Mouse (Mus musculus) liver, adult 2 months (tissue): ENCODE data around the gene Cfap45. TPM values are rescaled to one million over a fixed set of nuclear protein-coding genes. Genes with fewer than 3 reads are reported as not detected.

Experiments
- DNase-seq: peaks from one replicate; pipeline ENCODE4 v3.0.0-alpha.2; 2011; ENCODE audit warnings: low read depth, low spot score; ENCODE audit errors: extremely low read depth
- H3K27ac ChIP-seq: fragments of 200-500 bp; replicated peaks from 2 replicates; pipeline ENCODE4 v1.5.1; 2012; ENCODE audit warnings: low read depth, mild to moderate bottlenecking, control low read depth, inconsistent platforms, low read length; ENCODE audit not compliant: insufficient read depth
- H3K27me3 ChIP-seq: fragments of 200-500 bp; 2 replicates; pipeline ENCODE4 v1.6.1; 2012; ENCODE audit warnings: mild to moderate bottlenecking, moderate library complexity, low read length, inconsistent platforms; ENCODE audit not compliant: control insufficient read depth, insufficient read depth
- H3K36me3 ChIP-seq: fragments of 200-500 bp; 2 replicates; pipeline ENCODE4 v1.6.1; 2012; ENCODE audit warnings: low read length, inconsistent platforms; ENCODE audit not compliant: control insufficient read depth, insufficient read depth
- H3K4me1 ChIP-seq: fragments of 200-500 bp; 2 replicates; pipeline ENCODE4 v1.6.1; 2011; ENCODE audit warnings: low read length; ENCODE audit not compliant: control insufficient read depth, insufficient read depth
- H3K4me3 ChIP-seq: fragments of 200-500 bp; 2 replicates; pipeline ENCODE4 v1.5.1; 2011; ENCODE audit warnings: low read depth, mild to moderate bottlenecking, control low read depth, low read length, moderate library complexity; ENCODE audit not compliant: insufficient read depth
- H3K79me2 ChIP-seq: fragments of 200-500 bp; 2 replicates; pipeline ENCODE4 v1.6.1; 2012; ENCODE audit warnings: inconsistent platforms, mild to moderate bottlenecking, low read length, moderate library complexity; ENCODE audit not compliant: control insufficient read depth, insufficient read depth
- H3K9ac ChIP-seq: fragments of 200-500 bp; 2 replicates; pipeline ENCODE4 v1.6.1; 2012; ENCODE audit warnings: low read depth, mild to moderate bottlenecking, control low read depth, inconsistent platforms, low read length
- CTCF ChIP-seq: fragments of 200-500 bp; IDR thresholded peaks from 2 replicates; pipeline ENCODE4 v1.5.1; 2011; ENCODE audit warnings: low read depth, low read length, control low read depth
- POLR2A ChIP-seq: fragments of 200-500 bp; IDR thresholded peaks from 2 replicates; pipeline ENCODE4 v1.6.1; 2011; ENCODE audit warnings: low read length, control low read depth; ENCODE audit not compliant: insufficient read depth; ENCODE audit errors: extremely low read depth
- WGBS: fragments of 180-500 bp; shearing (Covaris S2); methylation state at CpG from one replicate; pipeline ENCODE4 v1.1.7; 2018; 5-methylcytosine and 5-hydroxymethylcytosine counted together
- polyA plus RNA-seq: library from polyadenylated mRNA; depleted of rRNA; stranded (reverse); fragments of >200 nt; gene quantifications from 2 replicates; pipeline ENCODE4 v1.2.3, GENCODE M21; 2012
- total RNA-seq: library from RNA; depleted of rRNA; stranded (reverse); fragments of >200 nt; gene quantifications from 2 replicates; pipeline ENCODE4 v1.2.3, GENCODE M21; 2014

Gene Cfap45
- total and polyA plus RNA-seq, 2 experiments = 0.09 TPM; not detected in 1

- no peaks in the 10 kb centered on the region for H3K27me3 ChIP-seq
- 0 out of 2 replicates have a peak overlapping the region, but pooled peaks have one; percentile 19 for H3K9ac ChIP-seq
- 35% methylated on average over 13 of the region's 13 CpGs for WGBS
- DNase-seq = peak; percentile 34
- H3K27ac ChIP-seq = peak overlapping the region; percentile 77
- TF ChIP-seq POLR2A = no peak
- peak; percentile 20; the same call in 1 of the 2 replicates for TF ChIP-seq CTCF
- no peak overlapping the region for H3K4me3 ChIP-seq
- no peaks in the 10 kb centered on the region for H3K79me2 ChIP-seq
- no peaks in the 10 kb centered on the region for H3K36me3 ChIP-seq
- H3K4me1 ChIP-seq = peaks cover 20% of the 10 kb centered on the region
Measured at GRCm38 (mm10) chr1:172512962-172513361, 7.6 kb upstream of the Cfap45 start.

GRCm38 (mm10) chr1:172513525-172514212, 6.9 kb upstream of the Cfap45 start:
- Histone ChIP-seq H3K4me1 (peaks cover 20% of the 10 kb centered on the region), H3K79me2 (no peaks in the 10 kb centered on the region)

GRCm38 (mm10) chr1:172514213-172514529, 6.4 kb upstream of the Cfap45 start:
- no peaks in the 10 kb centered on the region for H3K79me2 ChIP-seq
- TF ChIP-seq CTCF (no peak), POLR2A (no peak)
- H3K27me3 ChIP-seq = no peaks in the 10 kb centered on the region
- WGBS = 49% methylated on average over 4 of the region's 4 CpGs
- H3K4me3 ChIP-seq = no peak overlapping the region
- H3K36me3 ChIP-seq = no peaks in the 10 kb centered on the region
- no peak for DNase-seq
- peaks cover 20% of the 10 kb centered on the region for H3K4me1 ChIP-seq
- no peak overlapping the region for H3K9ac ChIP-seq
- peak overlapping the region; percentile 77 for H3K27ac ChIP-seq

More at GRCm38 (mm10) chr1:172513525-172514212, 6.9 kb upstream of the Cfap45 start:
- 55% methylated on average over 17 of the region's 17 CpGs for WGBS
- peak; percentile 30 for DNase-seq
- no peaks in the 10 kb centered on the region for H3K36me3 ChIP-seq
- TF ChIP-seq POLR2A = no peak
- TF ChIP-seq CTCF = no peak
- H3K27ac ChIP-seq = peak overlapping the region; percentile 77
- no peaks in the 10 kb centered on the region for H3K27me3 ChIP-seq
- no peak overlapping the region for H3K4me3 ChIP-seq
- no peak overlapping the region for H3K9ac ChIP-seq

GRCm38 (mm10) chr1:172514551-172515268, 5.9 kb upstream of the Cfap45 start:
- Histone ChIP-seq H3K79me2 (no peaks in the 10 kb centered on the region), H3K9ac (no peak overlapping the region), H3K36me3 (no peaks in the 10 kb centered on the region), H3K4me3 (no peak overlapping the region), H3K27ac (peak overlapping the region; percentile 78), H3K27me3 (no peaks in the 10 kb centered on the region), H3K4me1 (peaks cover 19% of the 10 kb centered on the region)
- WGBS = 69% methylated on average over 7 of the region's 7 CpGs
- DNase-seq = no peak
- TF ChIP-seq CTCF (no peak), POLR2A (no peak)

- DNase-seq = no peak
- H3K27ac ChIP-seq = peak overlapping the region; percentile 78
- whole genome bisulfite sequencing = 57% methylated on average over 1 of the region's 1 CpGs
- H3K4me3 ChIP-seq = no peak overlapping the region
- H3K9ac ChIP-seq = no peak overlapping the region
- no peaks in the 10 kb centered on the region for H3K79me2 ChIP-seq
- H3K27me3 ChIP-seq = no peaks in the 10 kb centered on the region
- H3K36me3 ChIP-seq = no peaks in the 10 kb centered on the region
- peaks cover 15% of the 10 kb centered on the region for H3K4me1 ChIP-seq
- TF ChIP-seq POLR2A (no peak), CTCF (no peak)
Measured at GRCm38 (mm10) chr1:172515396-172515795, 5.2 kb upstream of the Cfap45 start.

- DNase-seq = no peak
- H3K79me2 ChIP-seq = no peaks in the 10 kb centered on the region
- TF ChIP-seq POLR2A (no peak), CTCF (peak; percentile 55; the same call in 1 of the 2 replicates)
- no peak overlapping the region for H3K4me3 ChIP-seq
- no peak overlapping the region for H3K9ac ChIP-seq
- no peaks in the 10 kb centered on the region for H3K36me3 ChIP-seq
- peaks cover 12% of the 10 kb centered on the region for H3K4me1 ChIP-seq
- no peak overlapping the region for H3K27ac ChIP-seq
- H3K27me3 ChIP-seq = no peaks in the 10 kb centered on the region
- 74% methylated on average over 4 of the region's 4 CpGs for WGBS
Measured at GRCm38 (mm10) chr1:172518013-172518412, 2.6 kb upstream of the Cfap45 start.
